Mouse (Mus musculus): ENCODE results near the gene Pde4b. TPM values are rescaled to one million over a fixed set of nuclear protein-coding genes. Genes with fewer than 3 reads are reported as not detected.

The Pde4b gene
- total RNA-seq, 1 experiment from 2014 or later = 236 TPM

- no peak for ATAC-seq (replicated peaks; ENCODE audit: insufficient number of reproducible peaks, low FRiP score, low TSS enrichment, poor library complexity, severe bottlenecking)
Measured at GRCm38 (mm10) chr4:102640942-102641341, 553.6 kb downstream of the Pde4b start.

GRCm38 (mm10) chr4:102644062-102644461 lies 556.7 kb downstream of the Pde4b start:
- no peak for ATAC-seq (replicated peaks; ENCODE audit: insufficient number of reproducible peaks, low FRiP score, low TSS enrichment, poor library complexity, severe bottlenecking)

GRCm38 (mm10) chr4:102647056-102647455 lies 559.7 kb downstream of the Pde4b start:
- peak; percentile 63; the same call in 1 of the 2 replicates for ATAC-seq (replicated peaks; ENCODE audit: insufficient number of reproducible peaks, low FRiP score, low TSS enrichment, poor library complexity, severe bottlenecking)

GRCm38 (mm10) chr4:102655331-102655730 lies 568.0 kb downstream of the Pde4b start:
- ATAC-seq (replicated peaks; ENCODE audit: insufficient number of reproducible peaks, low FRiP score, low TSS enrichment, poor library complexity, severe bottlenecking) = no peak; the same call in 1 of the 2 replicates

GRCm38 (mm10) chr4:102656494-102657036 lies 569.2 kb downstream of the Pde4b start:
- peak; percentile 48 for ATAC-seq (replicated peaks; ENCODE audit: insufficient number of reproducible peaks, low FRiP score, low TSS enrichment, poor library complexity, severe bottlenecking)

Other genes starting within 250 kb of the Pde4b start
- gene B020004J07Rik, start 243.5 kb upstream of the Pde4b start, total RNA-seq (2017) = not detected in 3 replicates
- not detected in 3 replicates for gene C130073F10Rik, start 193.8 kb upstream of the Pde4b start, total RNA-seq (2017)
- not detected in 3 replicates for gene Gm12800, start 178.4 kb upstream of the Pde4b start, total RNA-seq (2017)
- not detected in 3 replicates for gene Gm12794, start 147.1 kb upstream of the Pde4b start, total RNA-seq (2017)
- gene Gm12790, start 106.5 kb upstream of the Pde4b start, total RNA-seq (2017) = not detected in 3 replicates
- not detected in 3 replicates for gene Gm12789, start 100.9 kb upstream of the Pde4b start, total RNA-seq (2017)

All from monocyte, adult 5-6 weeks (primary cell).